Mouse (Mus musculus) lung, postnatal 14 days (tissue): ENCODE results near the gene Cbwd1.

ENCODE experiments used
- DNase-seq: peaks from one replicate; pipeline ENCODE4 v3.0.0; 2021

Cbwd1 gene

GRCm38 (mm10) chr19:24961172-24961962, at the start of gene Cbwd1:
Cbwd1 (minus strand) TSS chr19:24961610.
- DNase-seq = peak; percentile 98

GRCm38 (mm10) chr19:25008509-25008908, 47.1 kb upstream of the Cbwd1 start:
- DNase-seq = no peak

GRCm38 (mm10) chr19:25006686-25007085, 45.3 kb upstream of the Cbwd1 start:
- DNase-seq = no peak

GRCm38 (mm10) chr19:25003810-25004209, 42.4 kb upstream of the Cbwd1 start:
- DNase-seq = peak; percentile 16

- no peak for DNase-seq
These were observed 41.4 kb upstream of the Cbwd1 start for GRCm38 (mm10) chr19:25002828-25003227.

- no peak for DNase-seq
These were observed 40.6 kb upstream of the Cbwd1 start for GRCm38 (mm10) chr19:25002032-25002431.

GRCm38 (mm10) chr19:25000153-25000552, 38.7 kb upstream of the Cbwd1 start:
- DNase-seq = no peak

GRCm38 (mm10) chr19:24999201-24999886, 37.9 kb upstream of the Cbwd1 start, which contains the start of gene Dock8:
Dock8 (plus strand) TSS chr19:24999534.
- peak; percentile 79 for DNase-seq

GRCm38 (mm10) chr19:24998561-24998960, 37.2 kb upstream of the Cbwd1 start:
- DNase-seq = no peak

- DNase-seq = no peak
These were observed 35.6 kb upstream of the Cbwd1 start for GRCm38 (mm10) chr19:24996815-24997704.

GRCm38 (mm10) chr19:24994900-24995299, 33.5 kb upstream of the Cbwd1 start:
- no peak for DNase-seq

GRCm38 (mm10) chr19:24993526-24993925, 32.1 kb upstream of the Cbwd1 start:
- no peak for DNase-seq

GRCm38 (mm10) chr19:24990138-24990822, 28.9 kb upstream of the Cbwd1 start:
- no peak for DNase-seq

- DNase-seq = peak; percentile 29
These were observed 27.4 kb upstream of the Cbwd1 start for GRCm38 (mm10) chr19:24988831-24989230.

GRCm38 (mm10) chr19:24987355-24987754, 25.9 kb upstream of the Cbwd1 start:
- DNase-seq = no peak

GRCm38 (mm10) chr19:24985045-24985444, 23.6 kb upstream of the Cbwd1 start:
- DNase-seq = no peak

- no peak for DNase-seq
These were observed 22.6 kb upstream of the Cbwd1 start for GRCm38 (mm10) chr19:24983857-24984498.

GRCm38 (mm10) chr19:24983050-24983449, 21.6 kb upstream of the Cbwd1 start:
- no peak for DNase-seq

- peak; percentile 65 for DNase-seq
These were observed 19.9 kb upstream of the Cbwd1 start for GRCm38 (mm10) chr19:24981294-24981693.

GRCm38 (mm10) chr19:24978852-24979842, 17.7 kb upstream of the Cbwd1 start:
- DNase-seq = no peak

GRCm38 (mm10) chr19:24977991-24978390, 16.6 kb upstream of the Cbwd1 start:
- DNase-seq = no peak
